Mouse (Mus musculus): Measurements from ENCODE around the gene Svep1. TPM values are rescaled to one million over a fixed set of nuclear protein-coding genes. Genes with fewer than 3 reads are reported as not detected.

Gene Svep1
- total and polyA plus RNA-seq, 3 experiments = 0.38 TPM; not detected in 2

- H3K4me3 ChIP-seq (ENCODE audit: low read depth, low read length) = no peak overlapping the region
- DNase-seq (ENCODE audit: low spot score) = no peak
Measured at GRCm38 (mm10) chr4:58072888-58073287, 133.8 kb downstream of the Svep1 start.

GRCm38 (mm10) chr4:58068886-58069285 is 137.8 kb downstream of the Svep1 start:
- ATAC-seq (ENCODE audit: extremely low read depth, insufficient number of reproducible peaks, low FRiP score, poor library complexity, severe bottlenecking) (no peak), DNase-seq (ENCODE audit: low spot score) (no peak)
- Histone ChIP-seq H3K9me3 (replicated peaks) (peaks cover 51% of the 10 kb centered on the region), H3K4me3 (ENCODE audit: low read depth, low read length) (no peak overlapping the region), H3K27me3 (ENCODE audit: insufficient read depth, low read length) (no peaks in the 10 kb centered on the region), H3K4me1 (ENCODE audit: insufficient read depth, low read depth, low read length) (no peaks in the 10 kb centered on the region), H3K36me3 (replicated peaks) (no peaks in the 10 kb centered on the region)
- TF ChIP-seq GATA1 (IDR thresholded peaks at IDR 0.05; ENCODE audit: borderline replicate concordance, low read length) (no peak), TAL1 (conservative IDR thresholded peaks at IDR 0.05; ENCODE audit: low read depth, low read length) (no peak)

More at GRCm38 (mm10) chr4:58072888-58073287, 133.8 kb downstream of the Svep1 start:
- Histone ChIP-seq H3K9me3 (replicated peaks) (peaks cover 43% of the 10 kb centered on the region), H3K4me1 (ENCODE audit: insufficient read depth, low read depth, low read length) (no peaks in the 10 kb centered on the region), H3K36me3 (replicated peaks) (no peaks in the 10 kb centered on the region), H3K27me3 (ENCODE audit: insufficient read depth, low read length) (no peaks in the 10 kb centered on the region)
- TF ChIP-seq GATA2 (IDR thresholded peaks at IDR 0.05; ENCODE audit: borderline replicate concordance, low read depth, low read length) = no peak
- no peak for TF ChIP-seq GATA1 (IDR thresholded peaks at IDR 0.05; ENCODE audit: borderline replicate concordance, low read length)
- no peak for TF ChIP-seq POLR2AphosphoS5 (IDR thresholded peaks at IDR 0.05; ENCODE audit: insufficient replicate concordance, low read depth, low read length)
- no peak for TF ChIP-seq CTCF (IDR thresholded peaks at IDR 0.05; ENCODE audit: low read depth, low read length)
- TF ChIP-seq TAL1 (conservative IDR thresholded peaks at IDR 0.05; ENCODE audit: low read depth, low read length) = no peak
- ATAC-seq (ENCODE audit: extremely low read depth, insufficient number of reproducible peaks, low FRiP score, poor library complexity, severe bottlenecking) = no peak

GRCm38 (mm10) chr4:58064721-58065120 is 141.9 kb downstream of the Svep1 start:
- Histone ChIP-seq H3K4me1 (ENCODE audit: insufficient read depth, low read depth, low read length) (no peaks in the 10 kb centered on the region), H3K4me3 (ENCODE audit: low read depth, low read length) (no peak overlapping the region), H3K27me3 (ENCODE audit: insufficient read depth, low read length) (no peaks in the 10 kb centered on the region), H3K9me3 (replicated peaks) (peaks cover 28% of the 10 kb centered on the region), H3K36me3 (replicated peaks) (no peaks in the 10 kb centered on the region)
- no peak for ATAC-seq (ENCODE audit: extremely low read depth, insufficient number of reproducible peaks, low FRiP score, poor library complexity, severe bottlenecking)
- TF ChIP-seq GATA1 (IDR thresholded peaks at IDR 0.05; ENCODE audit: borderline replicate concordance, low read length) (no peak), TAL1 (conservative IDR thresholded peaks at IDR 0.05; ENCODE audit: low read depth, low read length) (no peak), CTCF (IDR thresholded peaks at IDR 0.05; ENCODE audit: low read depth, low read length) (no peak), POLR2AphosphoS5 (IDR thresholded peaks at IDR 0.05; ENCODE audit: insufficient replicate concordance, low read depth, low read length) (no peak), GATA2 (IDR thresholded peaks at IDR 0.05; ENCODE audit: borderline replicate concordance, low read depth, low read length) (no peak)
- DNase-seq (ENCODE audit: low spot score) = no peak

- Histone ChIP-seq H3K36me3 (replicated peaks) (no peaks in the 10 kb centered on the region), H3K4me1 (ENCODE audit: insufficient read depth, low read depth, low read length) (no peaks in the 10 kb centered on the region), H3K9me3 (replicated peaks) (peaks cover 12% of the 10 kb centered on the region), H3K27me3 (ENCODE audit: insufficient read depth, low read length) (no peaks in the 10 kb centered on the region), H3K4me3 (ENCODE audit: low read depth, low read length) (no peak overlapping the region)
- ATAC-seq (ENCODE audit: extremely low read depth, insufficient number of reproducible peaks, low FRiP score, poor library complexity, severe bottlenecking) (no peak), DNase-seq (ENCODE audit: low spot score) (no peak)
- TF ChIP-seq GATA1 (IDR thresholded peaks at IDR 0.05; ENCODE audit: borderline replicate concordance, low read length) (no peak), GATA2 (IDR thresholded peaks at IDR 0.05; ENCODE audit: borderline replicate concordance, low read depth, low read length) (no peak), POLR2AphosphoS5 (IDR thresholded peaks at IDR 0.05; ENCODE audit: insufficient replicate concordance, low read depth, low read length) (no peak), CTCF (IDR thresholded peaks at IDR 0.05; ENCODE audit: low read depth, low read length) (no peak), TAL1 (conservative IDR thresholded peaks at IDR 0.05; ENCODE audit: low read depth, low read length) (no peak)
Measured at GRCm38 (mm10) chr4:58062933-58063332, 143.7 kb downstream of the Svep1 start.

- no peaks in the 10 kb centered on the region for H3K4me1 ChIP-seq (ENCODE audit: insufficient read depth, low read depth, low read length)
- ATAC-seq (ENCODE audit: extremely low read depth, insufficient number of reproducible peaks, low FRiP score, poor library complexity, severe bottlenecking) = no peak
- peaks cover 4% of the 10 kb centered on the region for H3K9me3 ChIP-seq (replicated peaks)
- DNase-seq (ENCODE audit: low spot score) = no peak
- no peaks in the 10 kb centered on the region for H3K36me3 ChIP-seq (replicated peaks)
- H3K27me3 ChIP-seq (ENCODE audit: insufficient read depth, low read length) = no peaks in the 10 kb centered on the region
- TF ChIP-seq GATA1 (IDR thresholded peaks at IDR 0.05; ENCODE audit: borderline replicate concordance, low read length) (no peak), TAL1 (conservative IDR thresholded peaks at IDR 0.05; ENCODE audit: low read depth, low read length) (no peak), POLR2AphosphoS5 (IDR thresholded peaks at IDR 0.05; ENCODE audit: insufficient replicate concordance, low read depth, low read length) (no peak), GATA2 (IDR thresholded peaks at IDR 0.05; ENCODE audit: borderline replicate concordance, low read depth, low read length) (no peak), CTCF (IDR thresholded peaks at IDR 0.05; ENCODE audit: low read depth, low read length) (no peak)
- no peak overlapping the region for H3K4me3 ChIP-seq (ENCODE audit: low read depth, low read length)
Measured at GRCm38 (mm10) chr4:58055653-58056052, 151.0 kb downstream of the Svep1 start.

GRCm38 (mm10) chr4:58054441-58054840 is 152.2 kb downstream of the Svep1 start:
- ATAC-seq (ENCODE audit: extremely low read depth, insufficient number of reproducible peaks, low FRiP score, poor library complexity, severe bottlenecking) (no peak), DNase-seq (ENCODE audit: low spot score) (no peak)
- Histone ChIP-seq H3K4me3 (ENCODE audit: low read depth, low read length) (no peak overlapping the region), H3K27me3 (ENCODE audit: insufficient read depth, low read length) (no peaks in the 10 kb centered on the region), H3K9me3 (replicated peaks) (peaks cover 4% of the 10 kb centered on the region), H3K4me1 (ENCODE audit: insufficient read depth, low read depth, low read length) (no peaks in the 10 kb centered on the region), H3K36me3 (replicated peaks) (no peaks in the 10 kb centered on the region)
- no peak for TF ChIP-seq POLR2AphosphoS5 (IDR thresholded peaks at IDR 0.05; ENCODE audit: insufficient replicate concordance, low read depth, low read length)
- TF ChIP-seq GATA2 (IDR thresholded peaks at IDR 0.05; ENCODE audit: borderline replicate concordance, low read depth, low read length) = no peak
- TF ChIP-seq TAL1 (conservative IDR thresholded peaks at IDR 0.05; ENCODE audit: low read depth, low read length) = no peak
- TF ChIP-seq GATA1 (IDR thresholded peaks at IDR 0.05; ENCODE audit: borderline replicate concordance, low read length) = no peak
- TF ChIP-seq CTCF (IDR thresholded peaks at IDR 0.05; ENCODE audit: low read depth, low read length) = no peak

Data from G1E (cell line).